Mouse (Mus musculus): Measurements from ENCODE around the gene Gm9833.

The Gm9833 gene

DNA sequence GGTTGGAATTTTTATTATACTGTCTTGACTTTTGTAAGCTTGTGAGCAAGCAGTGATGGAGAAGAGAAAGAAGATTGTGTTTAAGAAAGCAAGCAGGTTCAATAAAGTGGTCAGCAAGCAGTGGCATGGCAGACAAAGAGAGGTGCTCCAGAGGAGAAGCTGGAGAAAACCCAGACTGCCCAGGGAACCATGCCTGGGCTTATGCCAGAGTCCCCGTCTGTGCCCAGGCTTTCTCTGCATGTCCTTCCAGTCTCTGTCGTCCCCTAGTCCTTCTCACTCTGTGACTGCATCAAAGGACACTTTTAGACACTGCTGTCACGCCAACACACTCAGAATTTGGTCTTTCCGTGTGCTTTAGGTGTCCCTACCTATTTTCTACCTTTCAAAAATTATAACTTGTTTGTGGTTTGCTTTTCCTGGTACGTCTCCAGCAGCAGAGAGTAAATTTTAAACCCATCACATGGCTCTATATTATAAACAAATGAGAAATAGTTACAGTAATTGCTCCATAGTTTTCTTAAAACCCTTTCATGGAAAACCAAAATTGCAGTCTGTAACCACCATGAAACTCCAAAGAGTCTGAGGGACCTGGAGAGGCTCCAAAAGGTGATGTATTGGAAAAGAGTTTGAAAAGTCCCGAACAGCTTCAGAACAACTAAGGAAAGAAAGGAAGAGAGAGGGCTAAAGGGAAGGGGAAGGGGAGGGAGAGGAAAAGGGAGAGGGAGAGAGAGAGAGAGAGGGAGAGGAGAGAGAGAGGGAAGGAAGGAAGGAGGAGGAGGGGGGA is 34.2 kb downstream of the Gm9833 start:
- DNase-seq (ENCODE audit: inconsistent age in 2 of 2, low spot score in 1 of 2), result no peak

DNA sequence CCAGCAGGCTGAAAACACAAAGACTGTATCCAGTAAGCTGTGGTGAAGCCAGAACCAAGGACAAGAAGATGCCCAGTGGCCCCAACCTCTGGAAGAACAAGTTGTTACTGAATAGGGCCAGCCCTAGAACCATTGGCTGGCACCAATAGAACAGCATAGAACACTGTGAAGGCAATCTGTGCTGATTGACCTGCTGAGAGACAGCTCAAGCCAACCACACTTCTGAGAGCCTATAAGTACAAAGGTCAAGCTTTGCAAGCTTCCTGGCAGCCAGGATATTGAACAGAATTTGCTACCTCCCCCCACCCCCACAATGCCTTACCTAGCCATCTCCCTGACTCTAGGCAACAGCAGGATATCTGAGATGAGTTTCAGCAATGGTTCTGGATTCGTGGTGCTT is 35.7 kb downstream of the Gm9833 start:
- DNase-seq (ENCODE audit: inconsistent age in 2 of 2, low spot score in 1 of 2), result no peak

DNA sequence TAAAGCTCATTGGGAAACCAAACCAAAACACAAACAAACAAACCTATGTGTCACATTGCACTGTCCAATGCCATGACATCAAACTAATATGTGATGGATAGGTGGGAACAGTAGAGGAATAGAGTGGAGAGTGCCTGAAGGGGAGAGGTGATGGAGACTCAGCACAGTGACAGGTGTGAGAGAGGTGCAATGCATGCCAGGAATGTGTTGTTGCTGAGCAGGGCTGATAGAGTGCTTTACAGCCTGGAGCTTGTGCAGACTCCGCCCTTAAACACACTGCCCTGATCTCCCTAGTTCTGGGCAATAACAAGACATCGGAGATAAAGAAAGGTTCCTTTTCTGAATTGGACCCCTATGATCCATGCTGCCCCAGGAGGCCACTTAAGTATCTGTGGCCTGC is 36.2 kb downstream of the Gm9833 start:
- no peak for DNase-seq (ENCODE audit: inconsistent age in 2 of 2, low spot score in 1 of 2)

DNA sequence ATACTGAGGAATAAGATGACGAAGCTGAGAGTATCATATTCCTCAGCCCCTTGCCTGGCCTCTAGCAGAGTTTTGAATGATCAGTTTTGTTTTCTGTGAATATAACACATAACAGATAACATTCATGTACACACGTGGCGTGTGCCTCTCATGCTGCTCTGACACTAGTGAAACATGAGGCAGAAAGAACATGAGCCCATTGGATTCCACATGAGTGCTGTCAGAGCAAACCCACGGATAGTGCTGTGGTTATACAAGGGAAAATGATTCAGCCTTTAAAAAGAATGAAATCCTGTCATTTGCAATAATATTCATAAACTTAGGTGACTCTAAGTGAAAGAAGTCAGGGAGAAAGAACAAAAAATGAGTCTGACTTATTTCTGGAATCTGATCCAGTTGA is 37.4 kb downstream of the Gm9833 start:
- DNase-seq (ENCODE audit: inconsistent age in 2 of 2, low spot score in 1 of 2), result no peak

DNA sequence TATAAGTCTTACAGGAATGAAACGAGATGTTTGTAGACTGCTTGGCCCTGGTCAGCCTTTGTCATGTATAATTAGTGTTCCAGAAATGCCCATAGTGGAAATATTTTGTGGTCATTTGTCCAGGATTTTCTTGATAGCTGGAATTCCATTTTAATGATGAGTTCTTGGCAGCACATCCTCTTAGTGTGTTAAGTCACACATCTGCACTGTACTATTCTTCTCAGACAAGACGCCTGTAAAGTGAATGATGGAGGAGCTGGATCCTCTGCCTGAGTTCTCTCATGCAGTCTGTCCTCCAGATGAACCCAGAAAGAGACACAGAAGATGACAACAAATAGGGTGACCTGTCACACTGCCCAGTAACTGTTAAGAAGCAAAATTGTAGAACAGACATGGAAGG is 38.1 kb downstream of the Gm9833 start:
- no peak for DNase-seq (ENCODE audit: inconsistent age in 2 of 2, low spot score in 1 of 2)

DNA sequence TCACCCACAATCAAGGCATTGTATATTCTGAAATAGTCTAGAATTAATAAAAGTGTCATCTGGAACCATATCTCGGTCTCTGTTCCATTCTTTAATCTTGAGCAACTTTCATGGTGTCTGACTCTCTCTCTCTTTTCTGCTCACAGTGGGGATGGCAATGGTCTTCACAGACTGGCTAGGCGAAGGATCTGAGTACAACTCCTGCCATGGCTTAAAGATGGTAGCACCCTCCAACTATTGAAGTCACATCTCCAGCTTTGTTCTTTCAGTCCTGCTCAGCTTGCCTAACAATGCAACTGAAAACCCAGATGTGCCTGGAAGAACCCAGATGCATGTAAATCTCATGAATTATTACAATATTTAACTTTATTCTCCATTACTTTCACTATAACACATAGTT is 38.6 kb downstream of the Gm9833 start:
- DNase-seq (ENCODE audit: inconsistent age in 2 of 2, low spot score in 1 of 2), result no peak

DNA sequence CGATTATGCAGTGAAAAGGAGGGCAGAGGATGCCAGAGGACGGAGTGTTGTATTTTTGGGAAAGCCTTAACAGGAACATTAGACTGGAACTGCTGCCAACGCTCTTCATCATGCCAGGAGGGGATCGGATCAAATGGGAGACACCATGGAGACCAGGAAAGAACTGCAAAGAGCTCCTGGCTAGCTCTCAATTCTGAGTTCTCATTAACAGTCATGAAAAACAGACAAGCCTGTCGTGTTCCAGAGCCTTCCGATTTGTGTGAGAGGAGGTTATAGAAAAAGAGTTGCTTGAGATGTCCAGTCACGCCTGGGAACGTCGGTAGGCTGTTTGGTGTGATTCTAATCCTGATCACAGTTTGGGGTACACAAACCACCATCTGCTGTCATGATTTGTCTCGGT is 39.0 kb downstream of the Gm9833 start:
- no peak for DNase-seq (ENCODE audit: inconsistent age in 2 of 2, low spot score in 1 of 2)

DNA sequence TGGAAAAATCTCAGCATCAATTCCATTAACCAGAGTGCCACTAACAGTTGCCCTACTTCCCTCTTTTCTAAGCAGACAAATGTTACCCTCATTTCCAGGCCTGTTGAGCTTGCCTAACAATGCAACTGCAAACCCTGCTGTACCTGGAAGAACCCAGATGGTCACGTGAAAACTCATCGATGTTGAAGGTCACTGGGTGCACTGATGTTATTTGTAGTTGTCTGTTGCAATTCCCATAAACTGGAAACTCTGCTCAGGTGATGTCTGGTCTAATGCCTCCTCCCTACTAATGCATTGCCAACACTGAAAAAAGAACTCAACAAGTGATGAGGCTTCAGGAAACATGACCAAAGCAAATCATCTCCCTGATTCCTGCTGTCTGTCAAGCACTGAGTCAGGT is 39.6 kb downstream of the Gm9833 start:
- no peak for DNase-seq (ENCODE audit: inconsistent age in 2 of 2, low spot score in 1 of 2)

Measured in adrenal gland, adult (tissue).